Mouse (Mus musculus): Measurements from ENCODE around the gene Mrpl39. TPM values are rescaled to one million over a fixed set of nuclear protein-coding genes. Genes with fewer than 3 reads are reported as not detected.

The Mrpl39 gene
- polyA plus RNA-seq, 1 experiment from 2014 or later = 27.0 TPM

DNA sequence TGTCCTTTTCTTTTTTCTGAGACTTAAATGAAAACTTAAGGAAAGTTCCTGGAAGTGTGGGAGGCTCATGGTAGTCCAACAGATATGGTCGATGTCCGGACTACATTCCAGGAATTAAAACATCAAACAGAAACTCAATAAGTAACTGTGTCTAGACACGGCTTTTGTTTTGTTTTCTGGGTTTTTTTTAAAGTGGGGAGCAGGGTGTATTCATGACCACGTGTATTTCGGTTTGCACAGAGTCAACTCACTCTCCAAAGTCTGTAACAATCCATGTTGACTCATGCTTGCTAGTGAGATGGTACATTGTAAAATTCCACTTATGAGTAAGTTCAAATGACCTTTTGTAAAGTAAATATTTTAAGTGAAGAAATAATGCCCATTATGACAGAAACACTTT, 54.8 kb downstream of the Mrpl39 start:
- no peak for ATAC-seq
- Histone ChIP-seq H3K4me2 (replicated peaks; ENCODE audit: low read depth, low read length) (no peak overlapping the region), H3K4me3 (ENCODE audit: low read depth, low read length) (no peak overlapping the region), H3K36me3 (ENCODE audit: insufficient read depth, low read length) (no peaks in the 10 kb centered on the region), H3K9ac (replicated peaks; ENCODE audit: low read depth) (no peak overlapping the region), H3K9me3 (ENCODE audit: low read length) (no peaks in the 10 kb centered on the region), H3K27me3 (replicated peaks; ENCODE audit: insufficient read depth, low read length) (no peaks in the 10 kb centered on the region), H3K27ac (ENCODE audit: low read length) (no peak overlapping the region), H3K4me1 (ENCODE audit: insufficient read depth, low read depth, low read length) (no peaks in the 10 kb centered on the region)
- no peak for DNase-seq (ENCODE audit: low spot score)
- TF ChIP-seq EP300 (IDR thresholded peaks at IDR 0.05) (no peak), CTCF (IDR thresholded peaks at IDR 0.05) (no peak)
- 61% methylated on average over 5 of the region's 5 CpGs for WGBS

DNA sequence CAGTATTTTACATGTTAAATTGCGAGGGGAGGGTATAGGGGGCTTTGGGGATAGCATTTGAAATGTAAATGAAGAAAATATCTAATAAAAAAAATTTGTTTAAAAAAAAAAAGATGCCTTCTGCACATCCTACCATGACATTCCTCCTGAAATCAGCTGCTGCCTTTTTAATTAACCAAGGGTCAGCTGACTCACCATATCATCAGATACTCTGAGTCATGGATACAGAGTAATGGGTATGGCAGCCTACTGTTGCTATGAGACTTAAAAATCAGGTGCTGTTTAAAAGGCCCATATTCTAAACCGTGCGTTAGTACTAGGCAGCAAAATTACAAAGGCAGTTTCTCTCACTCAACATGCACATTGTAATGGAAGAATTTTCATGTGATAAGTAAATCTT, 58.2 kb downstream of the Mrpl39 start:
- WGBS = 72% methylated on average over 3 of the region's 3 CpGs
- no peak for ATAC-seq
- no peaks in the 10 kb centered on the region for H3K9me3 ChIP-seq (ENCODE audit: low read length)

More for the DNA sequence above, 58.2 kb downstream of the Mrpl39 start:
- Histone ChIP-seq H3K4me2 (replicated peaks; ENCODE audit: low read depth, low read length) (no peak overlapping the region), H3K36me3 (ENCODE audit: insufficient read depth, low read length) (no peaks in the 10 kb centered on the region), H3K4me3 (ENCODE audit: low read depth, low read length) (no peak overlapping the region), H3K4me1 (ENCODE audit: insufficient read depth, low read depth, low read length) (no peaks in the 10 kb centered on the region), H3K9ac (replicated peaks; ENCODE audit: low read depth) (no peak overlapping the region), H3K27me3 (replicated peaks; ENCODE audit: insufficient read depth, low read length) (no peaks in the 10 kb centered on the region), H3K27ac (ENCODE audit: low read length) (no peak overlapping the region)
- no peak for TF ChIP-seq EP300 (IDR thresholded peaks at IDR 0.05)
- DNase-seq (ENCODE audit: low spot score) = no peak

MicroRNAs encoded within 50 kb of the gene (microRNA counts, 519-probe panel; counts per million panel counts)
- microRNA mmu-miR-155 = not detected

Small RNA genes lying within 50 kb of the gene (microRNA-seq; reads per million reads assigned to microRNA genes)
- 62.4 reads per million, percentile 44 among the genes with 10 or more reads in this experiment for gene Mir155

Other genes with a start within 250 kb of the Mrpl39 start
- not detected in 2 replicates for gene A730009L09Rik, start 220.6 kb downstream of the Mrpl39 start, polyA plus RNA-seq (2015; fragmentation: Nextera tagmentation; extraction: Ambion mirVana)
- 33.2 and 38.2 TPM in 2 replicates for gene Jam2, start 38.4 kb upstream of the Mrpl39 start, polyA plus RNA-seq (2015; fragmentation: Nextera tagmentation; extraction: Ambion mirVana)
- gene Gabpa, start 99.2 kb upstream of the Mrpl39 start, polyA plus RNA-seq (2015; fragmentation: Nextera tagmentation; extraction: Ambion mirVana) = 13.9 and 17.3 TPM in 2 replicates
- gene Atp5j, start 99.9 kb upstream of the Mrpl39 start, polyA plus RNA-seq (2015; fragmentation: Nextera tagmentation; extraction: Ambion mirVana) = 663 and 711 TPM in 2 replicates

Data from lung, postnatal 0 days (tissue).